Mouse (Mus musculus) gastrocnemius, postnatal 25 days (tissue): ENCODE measurements at regions not wholly inside any gene's neighbourhood (a gene's known extent, or its start where the extent isn't known, plus 50 kb on each side); places are given as distances from the start of the nearest gene placed in this dataset.

Experiments
- DNase-seq: peaks from one replicate; pipeline ENCODE4 v3.0.0; 2022

DNA sequence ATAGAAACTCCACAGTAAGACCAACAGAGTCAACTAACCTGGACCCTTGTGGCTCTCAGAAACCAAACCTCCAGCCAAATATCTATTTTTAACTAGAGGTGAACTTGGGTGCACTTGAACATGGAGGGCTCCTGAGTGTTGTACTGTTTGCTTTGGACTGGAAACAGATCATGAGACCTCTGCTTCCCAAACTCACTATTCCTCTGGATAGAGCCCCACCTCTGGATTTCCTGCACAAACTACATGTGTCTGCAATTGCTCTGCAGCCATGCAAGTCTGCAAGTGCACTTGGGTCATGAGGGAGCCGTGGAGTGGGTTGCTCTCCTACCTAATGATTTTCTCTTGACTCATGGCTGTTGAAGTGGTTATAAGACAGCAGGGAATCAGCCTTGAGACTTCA is 759.9 kb upstream of the Fam160b2 start:
- no peak for DNase-seq

DNA sequence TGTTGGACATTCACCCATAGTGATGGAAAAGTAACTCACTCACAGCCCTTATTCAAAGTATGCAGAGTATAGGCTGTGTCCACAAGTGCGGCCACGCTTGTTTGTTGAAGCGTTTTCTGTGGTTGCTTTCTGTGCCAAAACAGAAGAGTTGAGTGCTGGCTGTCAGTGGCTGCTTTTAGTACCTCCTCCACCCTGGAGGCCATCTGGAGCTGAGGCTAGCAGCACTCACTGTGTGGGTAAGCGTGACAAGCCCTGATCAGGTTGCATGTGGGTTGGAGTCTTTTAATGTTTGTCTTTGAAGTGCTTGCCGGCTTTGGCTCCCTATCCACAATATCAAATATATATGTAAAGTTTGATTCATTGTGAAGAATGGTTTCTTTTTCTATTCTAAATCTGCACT is 738.6 kb upstream of the Fam160b2 start:
- no peak for DNase-seq

DNA sequence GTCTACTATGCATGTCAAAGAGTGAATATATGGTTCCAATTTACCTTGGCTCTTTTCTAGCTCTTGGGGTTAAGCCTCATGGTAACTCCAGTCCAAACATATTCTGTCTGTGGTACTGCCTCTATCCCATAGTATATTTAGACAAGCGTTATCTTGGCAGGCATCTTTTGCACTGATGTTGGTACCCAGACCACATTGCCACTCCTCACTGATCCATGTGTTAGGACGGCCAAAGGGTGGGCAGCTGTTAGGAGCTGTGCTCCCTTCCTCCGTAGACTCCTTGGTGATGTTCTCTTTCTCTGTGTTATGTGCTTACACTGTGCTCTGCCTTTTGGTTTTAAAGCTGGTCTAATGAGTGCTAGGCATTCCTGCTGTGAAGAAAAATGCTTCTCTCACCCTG is 737.3 kb upstream of the Fam160b2 start:
- no peak for DNase-seq

DNA sequence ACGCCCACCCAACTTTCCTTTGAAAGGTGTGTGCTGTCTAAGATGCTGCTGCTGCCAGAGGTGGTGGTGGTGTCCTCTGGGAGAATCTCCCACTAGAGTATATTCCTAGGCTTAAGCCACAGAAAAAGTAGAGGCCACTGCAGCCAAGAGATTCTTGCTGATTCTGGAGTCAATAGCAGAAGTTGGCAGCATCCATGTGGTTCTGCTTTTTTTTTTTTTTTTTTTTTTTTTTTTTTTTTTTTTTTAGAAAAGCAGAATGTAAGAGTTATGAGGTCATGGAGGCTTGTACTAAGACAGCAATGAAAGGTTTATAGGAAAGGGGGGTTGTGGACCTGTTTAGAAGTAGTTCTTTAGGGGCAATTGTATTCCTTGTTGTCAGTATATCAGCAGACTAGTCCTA is 734.4 kb upstream of the Fam160b2 start:
- no peak for DNase-seq

DNA sequence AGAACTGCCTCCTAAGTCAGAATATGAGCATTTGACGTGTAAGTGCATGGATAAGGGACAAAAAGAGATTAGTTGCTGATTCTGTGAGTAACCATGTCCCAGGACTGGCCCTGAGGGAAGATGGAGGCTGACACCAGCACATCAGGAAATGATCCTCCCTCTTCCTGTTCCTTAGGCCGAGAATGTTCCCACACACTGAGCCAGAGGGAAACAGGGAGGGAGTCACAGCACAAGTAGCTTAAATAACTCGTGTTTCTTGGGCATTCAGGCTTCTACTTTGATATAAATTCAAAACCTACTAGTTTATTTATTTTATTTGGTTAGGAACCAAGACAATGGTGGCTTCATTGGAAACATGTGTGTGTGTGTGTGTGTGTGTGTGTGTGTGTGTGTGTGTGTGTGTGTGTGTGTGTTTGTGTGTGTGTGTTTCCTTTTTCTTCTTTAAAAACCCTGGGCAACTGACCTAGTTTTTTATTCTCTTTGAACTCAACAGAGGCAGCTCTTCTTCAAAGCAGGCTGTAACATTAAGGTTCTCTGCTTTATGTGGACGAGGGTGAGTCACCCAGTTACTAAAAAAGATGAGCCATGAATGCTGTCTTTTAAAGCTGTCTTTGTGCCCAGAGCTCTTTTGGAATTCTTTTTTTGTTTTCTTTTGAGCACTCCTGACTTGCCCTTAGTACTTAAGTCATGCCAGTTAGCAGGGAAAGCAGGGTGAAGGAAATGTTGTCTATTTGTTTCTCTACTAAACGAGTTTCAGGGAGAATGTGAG is 730.4 kb upstream of the Fam160b2 start:
- DNase-seq, result no peak

DNA sequence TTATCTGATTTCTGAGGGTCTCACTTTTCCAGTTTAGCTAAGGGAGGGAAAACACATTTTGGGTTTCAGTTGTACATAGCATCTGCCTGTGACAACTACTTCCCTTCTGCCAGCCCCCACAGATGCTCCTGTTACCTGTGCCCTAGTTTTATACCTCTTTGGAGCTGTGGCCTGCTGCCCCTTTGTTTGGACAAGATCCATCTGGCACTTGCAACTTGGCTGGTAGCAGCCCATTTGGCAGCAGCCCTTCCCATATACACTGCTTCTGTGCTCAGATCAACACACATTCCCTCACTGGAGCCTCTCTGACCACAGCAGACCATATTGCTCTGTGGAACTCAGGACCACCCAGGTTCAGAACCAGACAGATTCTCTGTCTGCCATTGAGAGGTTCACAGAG is 728.0 kb upstream of the Fam160b2 start:
- DNase-seq, result no peak

DNA sequence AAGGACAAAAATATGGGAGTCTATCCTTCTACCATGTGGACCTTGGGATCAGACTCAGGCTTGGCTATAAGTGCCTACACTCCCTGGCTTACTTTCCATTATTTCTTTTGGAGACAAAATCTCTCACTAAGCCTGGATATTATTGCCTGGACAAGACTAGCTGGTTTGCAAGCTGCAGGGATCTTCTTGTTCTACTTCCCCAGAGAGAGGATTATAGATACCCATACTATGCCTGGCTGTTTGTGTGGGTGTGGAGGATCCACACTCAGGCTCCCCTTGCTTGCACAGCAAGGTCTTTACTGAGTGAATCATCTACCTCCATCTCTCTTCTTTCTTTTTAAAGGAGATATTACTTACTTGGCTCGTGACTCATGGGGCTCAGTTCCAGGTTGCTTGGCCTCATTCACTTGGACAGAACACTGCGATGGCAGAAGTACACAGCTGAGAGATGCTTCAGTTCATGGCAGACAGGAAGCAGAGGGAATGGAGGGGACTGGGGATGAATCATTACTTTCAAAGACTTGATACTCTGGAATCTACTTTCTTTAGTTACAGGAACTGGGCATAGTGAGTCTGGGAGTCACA is 727.0 kb upstream of the Fam160b2 start:
- DNase-seq, result no peak

DNA sequence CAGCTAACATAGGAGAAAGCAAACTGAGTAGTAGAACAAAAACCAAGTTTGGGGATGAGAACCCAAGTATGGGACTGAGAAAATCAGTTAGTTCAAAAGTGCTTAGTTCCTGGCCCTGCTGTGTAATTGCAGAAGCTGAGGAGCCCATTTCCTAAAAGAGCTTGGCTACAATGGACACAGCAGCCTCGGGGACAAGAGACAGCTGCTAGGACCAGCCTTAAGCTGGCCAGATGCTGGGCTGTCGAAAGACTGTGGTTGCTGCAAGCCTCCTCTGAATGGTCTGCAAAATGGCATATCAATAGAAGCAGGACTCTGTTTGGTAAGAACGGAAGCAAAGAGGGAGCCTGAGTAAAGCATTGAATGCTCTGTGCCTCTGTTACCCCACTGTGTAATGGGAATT is 715.6 kb upstream of the Fam160b2 start:
- no peak for DNase-seq

DNA sequence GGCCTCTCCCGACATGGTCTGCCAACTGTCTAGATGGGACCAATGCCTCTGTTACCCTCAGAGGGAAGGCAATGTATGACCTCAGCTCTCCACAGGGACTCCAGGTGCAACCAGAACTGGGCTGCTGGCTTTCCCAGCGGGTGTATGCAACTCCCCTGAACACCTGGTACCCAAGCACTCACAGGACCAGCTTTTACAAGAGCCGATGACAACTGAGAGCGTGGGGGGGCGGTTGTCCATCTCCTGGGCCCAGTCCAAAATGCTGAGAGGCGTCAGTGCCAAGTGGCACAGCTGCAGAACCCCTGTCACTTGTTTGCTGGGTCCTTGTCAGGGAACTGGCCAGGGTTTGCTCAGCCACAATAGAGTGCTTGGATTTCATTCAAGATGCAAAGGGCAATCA is 700.1 kb upstream of the Fam160b2 start:
- no peak for DNase-seq

DNA sequence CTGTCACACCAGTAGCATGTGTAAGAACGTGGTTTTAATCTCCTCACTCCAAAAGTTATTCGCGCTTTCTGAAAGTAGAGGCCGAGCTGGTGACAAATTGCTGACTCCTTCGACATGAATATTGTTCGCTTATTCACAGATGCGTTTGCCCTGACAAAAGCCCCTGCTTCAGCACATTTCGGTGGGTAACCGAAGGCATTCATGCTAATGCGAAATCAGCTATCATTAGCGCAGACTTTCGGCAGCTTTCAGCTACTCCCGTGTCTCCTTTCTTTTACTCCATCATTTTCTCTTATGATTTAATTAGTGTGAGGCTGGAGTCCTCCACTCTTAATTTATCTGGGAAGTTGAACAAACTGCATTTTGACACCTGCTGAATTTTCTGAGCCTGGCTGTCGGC is 681.9 kb upstream of the Fam160b2 start:
- DNase-seq, result no peak

DNA sequence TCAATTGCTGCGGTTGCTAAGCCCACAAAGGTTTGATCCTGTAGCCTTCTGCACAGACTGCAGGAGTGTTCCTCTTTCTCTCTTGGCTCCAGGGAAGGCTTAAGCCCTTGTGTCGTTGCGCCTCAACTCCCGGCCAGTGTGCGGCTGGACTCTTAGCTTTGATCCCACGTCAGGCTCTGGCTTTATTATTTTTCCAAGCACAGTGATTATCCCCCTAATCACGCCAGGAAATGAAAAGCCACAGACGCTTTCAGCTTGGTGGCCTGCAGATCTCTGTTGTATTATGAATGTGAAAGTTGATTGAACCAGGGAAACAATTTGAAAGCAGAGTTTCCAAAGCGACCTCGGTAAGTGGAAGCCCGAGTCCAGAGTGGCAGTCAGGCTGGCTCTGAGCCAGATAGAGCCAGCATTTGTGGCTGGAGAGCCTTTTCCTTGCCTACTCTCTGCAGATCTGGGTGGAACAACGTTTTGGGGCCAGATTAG is 676.7 kb upstream of the Fam160b2 start:
- DNase-seq, result no peak

DNA sequence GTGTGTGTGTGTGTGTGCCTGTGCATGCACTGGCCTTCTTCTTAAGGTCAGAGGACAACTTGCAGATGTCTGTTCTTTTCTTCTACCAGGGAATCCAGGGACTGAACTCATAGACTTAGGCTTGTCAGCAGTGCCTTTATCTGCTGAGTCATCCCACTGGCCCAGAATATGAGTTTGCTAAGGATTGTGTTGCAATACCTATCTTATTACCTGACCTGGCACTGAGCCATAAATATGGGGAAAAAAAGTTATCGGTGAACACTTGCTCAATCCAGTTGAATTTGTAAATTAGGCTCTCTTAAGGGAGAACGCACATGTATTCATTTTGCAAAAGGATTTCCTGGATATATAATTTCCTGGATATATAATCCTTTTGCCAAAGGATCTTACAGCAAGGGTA is 672.8 kb upstream of the Fam160b2 start:
- no peak for DNase-seq

DNA sequence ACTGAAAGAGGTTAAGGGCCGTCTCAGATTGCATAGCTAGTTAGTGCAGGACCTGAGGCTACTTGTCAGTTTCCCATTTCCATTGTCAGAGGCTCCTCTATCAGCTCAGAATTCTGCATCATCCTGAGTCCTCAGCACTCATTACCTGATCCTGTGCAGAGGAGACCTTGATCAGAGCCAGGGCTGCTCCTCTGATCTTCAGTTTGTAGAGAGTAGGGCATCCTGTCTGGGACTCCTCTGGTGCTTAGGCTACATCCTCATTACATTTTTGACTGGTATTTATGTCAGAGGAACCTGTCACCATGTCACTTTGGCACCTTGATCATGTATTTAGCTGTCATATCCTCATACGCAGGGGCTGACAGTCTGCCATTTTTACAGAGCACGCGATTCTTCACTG is 658.0 kb upstream of the Fam160b2 start:
- DNase-seq, result no peak

DNA sequence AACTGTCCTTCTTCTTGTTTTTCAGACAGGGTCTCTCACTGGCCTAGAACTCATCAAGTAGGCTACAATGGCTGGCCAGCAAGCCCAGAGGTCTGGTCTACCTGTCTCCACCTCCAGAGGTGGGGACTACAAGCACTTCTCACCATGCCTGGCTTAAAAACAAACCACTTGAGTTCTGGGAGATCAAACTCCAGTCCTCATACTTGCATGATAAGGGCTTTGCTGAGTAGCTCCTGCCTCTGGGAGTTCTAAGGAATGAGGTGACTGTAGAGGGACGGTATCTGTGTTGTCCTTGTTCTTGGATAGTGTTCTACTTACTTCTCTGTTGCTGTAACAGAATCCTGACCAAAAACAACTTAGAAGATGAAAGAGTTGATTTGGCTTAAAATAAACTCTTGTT is 654.6 kb upstream of the Fam160b2 start:
- DNase-seq, result no peak

DNA sequence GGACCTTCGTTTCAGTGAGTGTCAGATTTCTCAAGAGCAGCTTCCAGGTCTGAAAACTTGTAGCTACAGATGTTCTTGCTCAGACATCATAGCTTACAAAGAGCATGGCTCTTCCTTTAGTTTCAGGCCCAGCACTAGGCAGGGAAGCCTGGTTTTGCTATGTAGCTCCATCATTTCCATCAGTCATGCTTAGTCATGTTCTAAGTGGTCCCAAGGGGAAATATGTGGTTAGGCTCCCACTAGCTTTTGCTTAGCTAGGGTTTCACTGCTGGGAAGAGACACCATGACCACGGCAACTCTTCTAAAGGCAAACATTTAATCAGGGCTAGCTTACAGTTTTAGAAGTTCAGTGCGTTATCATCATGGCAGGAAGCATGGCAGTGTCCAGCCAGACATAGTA is 652.5 kb upstream of the Fam160b2 start:
- DNase-seq, result no peak

DNA sequence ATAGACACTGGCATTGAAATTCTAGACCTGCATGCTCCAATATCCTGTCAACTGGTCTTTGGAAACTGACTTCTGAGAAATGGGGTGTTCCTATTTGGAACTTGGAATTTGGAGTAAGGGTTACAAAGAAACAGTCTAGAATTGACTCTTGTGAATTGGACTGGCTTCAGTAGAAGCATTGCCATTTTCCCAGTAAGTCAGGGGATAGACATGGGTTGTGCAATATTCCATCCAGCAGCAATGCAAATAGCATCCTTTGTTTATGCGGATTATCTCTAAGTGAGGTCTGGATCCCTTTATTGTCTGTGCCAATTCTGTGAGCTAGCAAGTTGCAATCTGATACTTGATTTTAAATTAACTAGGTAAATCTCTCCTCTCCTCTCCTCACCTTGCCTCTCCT is 651.5 kb upstream of the Fam160b2 start:
- no peak for DNase-seq

DNA sequence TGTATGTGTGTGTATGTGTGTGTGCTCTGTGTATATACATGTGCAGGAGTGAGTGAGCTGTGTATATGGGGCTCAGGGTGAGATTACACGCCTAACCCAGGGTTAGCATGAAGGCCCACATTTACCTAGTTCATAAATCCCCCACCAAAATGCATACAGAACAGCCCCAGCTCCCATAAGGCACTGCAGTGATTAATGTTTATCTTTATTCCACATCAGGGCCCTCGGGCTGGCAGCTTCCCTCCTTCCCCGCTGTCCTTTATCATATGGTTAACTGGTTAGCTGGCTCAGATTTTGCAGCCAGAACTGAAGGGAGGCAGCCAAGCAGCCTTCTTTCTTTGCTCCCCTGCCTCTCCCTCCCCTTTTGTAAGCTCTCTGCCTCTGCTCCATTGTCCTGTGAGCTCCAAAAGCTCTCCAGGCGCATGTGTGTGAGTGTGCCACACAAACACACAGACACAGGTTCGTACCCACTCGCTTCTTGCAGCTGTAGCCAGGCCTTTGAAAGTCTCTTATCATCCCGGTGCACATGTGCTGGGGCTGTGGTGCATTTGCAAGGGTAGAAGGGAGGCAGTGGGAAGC is 649.8 kb upstream of the Fam160b2 start:
- DNase-seq, result no peak

DNA sequence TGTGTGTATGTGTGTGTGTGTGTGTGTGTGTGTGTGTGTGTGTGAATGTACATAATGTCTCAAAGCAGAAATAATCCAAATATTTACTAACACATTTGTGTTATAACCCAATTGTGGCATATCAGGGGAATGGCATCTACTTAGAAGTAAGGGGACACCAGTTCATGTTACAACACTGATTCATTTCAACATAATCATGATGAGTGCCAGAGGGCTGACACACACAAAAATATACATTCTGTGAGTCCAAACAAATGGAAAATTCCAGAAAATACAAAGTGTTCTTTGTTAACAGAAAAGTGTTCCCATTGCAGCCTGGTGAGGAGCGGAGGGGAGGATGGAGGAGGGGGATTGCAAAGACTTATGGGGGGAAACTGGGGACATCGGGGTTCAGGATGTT is 648.9 kb upstream of the Fam160b2 start:
- no peak for DNase-seq

DNA sequence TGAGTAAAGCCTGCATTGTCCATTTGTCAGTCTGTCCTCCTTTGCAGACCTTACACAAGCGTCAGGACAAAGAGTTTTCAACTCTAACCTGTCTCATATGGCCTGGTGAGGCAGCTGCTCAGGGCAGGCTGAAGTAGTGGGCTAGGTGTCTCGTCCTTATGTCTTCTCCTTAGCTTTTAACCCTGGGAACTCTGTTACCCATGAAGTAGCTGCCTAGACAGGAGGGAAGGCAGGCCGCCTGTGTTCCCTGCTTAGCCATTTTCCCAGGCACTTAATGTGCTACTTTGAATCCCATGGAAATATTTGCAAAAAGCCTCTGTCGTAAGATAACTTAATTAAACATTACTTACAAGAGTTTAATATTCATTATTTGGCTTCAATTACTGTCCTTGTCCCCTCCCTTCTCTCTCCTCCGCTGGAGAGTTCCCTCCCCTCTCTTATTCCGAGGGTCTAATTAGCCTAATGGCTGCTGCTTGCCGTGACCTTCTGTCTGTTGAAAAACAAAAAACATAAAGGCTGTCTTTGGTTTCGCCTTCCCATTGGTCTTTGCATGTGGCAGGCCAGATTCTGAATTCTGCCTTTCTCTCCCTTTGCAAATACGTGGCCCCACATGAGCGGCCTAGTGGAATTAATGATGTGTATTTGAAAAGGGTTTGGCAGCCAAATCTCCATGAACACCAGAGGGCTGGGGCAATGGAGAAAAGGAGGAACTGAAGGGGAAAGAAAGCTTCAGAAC is 642.2 kb upstream of the Fam160b2 start:
- no peak for DNase-seq

DNA sequence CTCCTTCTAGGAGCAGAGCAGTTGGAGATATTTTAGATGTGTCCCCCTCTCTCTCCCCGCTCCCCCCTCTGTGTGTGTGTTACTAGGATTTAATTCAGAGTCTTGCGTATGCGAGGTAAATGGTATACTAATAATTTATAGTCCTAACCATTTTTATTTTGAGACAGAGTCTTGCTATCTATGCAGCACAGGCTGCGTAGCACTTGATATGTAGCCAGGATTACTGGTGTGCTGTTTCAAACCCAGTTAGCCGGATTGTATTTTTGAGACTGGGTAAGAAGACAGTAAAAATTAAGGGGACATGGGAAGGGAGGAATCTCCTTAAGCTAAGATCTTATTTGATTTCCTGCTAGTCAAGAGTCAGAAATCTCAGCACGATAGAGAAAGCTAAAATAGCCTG is 636.6 kb upstream of the Fam160b2 start:
- no peak for DNase-seq

DNA sequence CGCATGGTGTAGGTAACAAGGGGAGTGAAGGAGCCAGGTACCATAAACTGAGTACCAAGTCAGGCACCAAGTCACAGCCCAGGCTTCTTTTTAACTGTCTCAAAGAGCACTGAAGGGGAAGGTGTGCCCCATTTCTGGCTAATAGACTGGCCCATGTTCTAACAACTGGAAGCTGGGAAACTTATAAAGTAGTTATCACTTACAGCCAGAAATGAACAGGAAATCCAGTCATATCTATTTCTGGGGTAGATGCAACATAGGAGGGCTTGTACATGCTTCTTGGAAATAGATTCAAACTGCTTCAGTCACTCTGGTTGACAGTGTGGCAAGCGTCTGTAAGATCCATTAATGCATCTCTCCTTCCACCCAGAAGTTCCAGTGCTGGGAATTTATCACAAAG is 635.3 kb upstream of the Fam160b2 start:
- no peak for DNase-seq

DNA sequence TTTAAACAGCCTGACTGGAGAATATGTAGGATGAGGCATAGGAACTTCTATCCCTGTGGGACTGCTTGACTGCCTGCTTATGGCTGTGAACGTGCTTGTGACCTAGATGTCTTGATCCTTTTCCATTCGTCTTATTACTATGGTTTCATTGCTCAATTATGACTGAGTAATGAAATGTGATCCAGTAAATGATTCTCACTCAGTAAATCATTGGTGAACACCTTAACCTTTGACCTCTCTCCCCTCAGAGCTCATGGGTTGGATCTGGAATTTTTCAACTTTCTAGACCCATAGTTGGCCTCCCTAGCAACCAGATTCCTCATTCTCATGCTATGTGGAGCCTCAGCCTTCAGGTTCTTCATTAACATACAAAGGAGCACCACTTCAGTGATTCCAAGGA is 634.6 kb upstream of the Fam160b2 start:
- DNase-seq, result no peak

DNA sequence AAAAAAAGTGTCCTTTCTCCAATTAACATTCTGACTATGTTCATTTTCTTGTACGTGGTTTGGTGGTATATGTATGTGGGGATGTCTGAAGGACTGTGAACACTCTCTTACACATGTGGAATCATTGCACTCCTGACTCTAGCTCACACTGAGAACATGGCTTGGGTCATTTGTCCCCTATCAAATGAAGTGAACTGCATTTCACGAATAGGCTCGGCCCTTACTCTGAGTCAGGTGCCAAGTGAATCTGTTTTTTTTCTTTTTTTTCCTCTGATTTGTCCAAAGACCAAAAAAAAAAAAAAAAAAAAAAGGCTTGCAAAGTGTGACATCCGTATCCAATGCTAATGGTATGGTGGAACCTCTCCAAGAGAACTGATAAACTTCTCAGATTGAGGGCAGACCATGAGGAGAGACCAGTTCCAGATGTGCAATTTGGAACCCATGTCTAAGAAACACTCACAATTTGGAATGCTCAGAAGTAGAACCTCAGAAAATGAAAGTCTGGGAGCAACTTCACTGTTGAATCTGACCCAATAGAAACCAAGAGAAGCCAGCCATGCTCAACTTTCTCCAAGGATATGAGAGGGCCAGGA is 631.7 kb upstream of the Fam160b2 start:
- DNase-seq, result no peak
